Mouse (Mus musculus): Measurements from ENCODE around the gene Lst1. TPM values are rescaled to one million over a fixed set of nuclear protein-coding genes. Genes with fewer than 3 reads are reported as not detected.

Gene Lst1
- polyA plus RNA-seq, 1 experiment from 2014 or later, result 26.9 TPM

DNA sequence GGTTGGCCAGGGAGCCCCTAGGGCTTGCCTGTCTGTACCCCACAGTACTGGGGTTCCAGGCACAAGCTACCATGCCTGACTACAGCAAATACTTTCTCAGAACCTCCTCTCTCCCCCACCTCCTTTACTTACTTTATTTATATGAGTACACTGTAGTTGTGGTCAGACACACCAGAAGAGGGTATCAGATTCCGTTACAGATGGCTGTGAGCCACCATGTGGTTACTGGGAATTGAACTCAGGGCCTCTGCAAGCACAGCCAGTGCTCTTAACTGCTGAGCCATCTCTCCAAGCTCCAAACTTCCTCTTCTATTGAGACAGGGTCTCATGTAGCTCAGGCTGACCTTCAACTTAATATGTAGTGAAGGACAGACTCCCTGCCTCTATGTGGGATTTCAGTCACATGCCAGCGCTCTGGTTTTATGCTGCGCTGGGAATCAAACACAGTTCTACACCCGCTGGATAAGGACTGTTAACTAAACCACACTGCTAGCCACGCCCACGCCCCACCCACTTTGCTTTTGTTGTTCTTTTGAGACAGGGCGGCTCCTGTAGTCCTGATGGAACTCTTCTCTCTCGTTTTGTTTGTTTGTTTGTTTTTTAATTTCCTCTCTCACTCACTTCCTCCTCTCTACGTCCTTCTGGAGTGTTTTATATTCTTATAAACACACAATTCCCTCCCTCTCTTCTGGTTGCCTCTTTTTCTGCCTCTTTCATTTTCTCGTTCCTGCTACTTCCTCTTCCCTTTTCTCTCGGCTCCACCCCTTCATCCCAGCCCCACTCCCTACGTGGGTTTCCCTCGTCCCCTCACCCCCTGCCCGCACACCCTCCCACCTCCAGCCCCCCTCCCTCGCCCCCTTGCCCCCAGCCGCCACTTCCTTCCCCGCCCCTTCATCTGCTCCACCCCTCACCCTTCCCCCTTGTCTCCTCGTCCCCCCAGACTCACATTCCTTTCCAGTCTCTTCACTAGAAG, 2.3 kb downstream of the Lst1 start:
- WGBS, result 3% methylated on average over 18 of the region's 18 CpGs
- peak overlapping the region; percentile 11 for H3K9ac ChIP-seq (ENCODE audit: low read depth, low read length)
- peaks cover 9% of the 10 kb centered on the region; the same call in 1 of the 2 replicates for H3K4me1 ChIP-seq (ENCODE audit: control insufficient read depth, insufficient read depth, low read length)
- peak overlapping the region; percentile 35 for H3K4me3 ChIP-seq (ENCODE audit: low read depth, low read length)
- H3K36me3 ChIP-seq (ENCODE audit: control insufficient read depth, insufficient read depth, low read length), result no peaks in the 10 kb centered on the region
- H3K9me3 ChIP-seq (ENCODE audit: control insufficient read depth, low read length), result no peaks in the 10 kb centered on the region
- peak overlapping the region; percentile 22 for H3K27ac ChIP-seq (replicated peaks; ENCODE audit: low read depth, low read length)
- ATAC-seq (ENCODE audit: low read depth) (peak; percentile 79), DNase-seq (ENCODE audit: low spot score) (peak; percentile 81)
- no peaks in the 10 kb centered on the region for H3K27me3 ChIP-seq (replicated peaks; ENCODE audit: control insufficient read depth, insufficient read depth, low read length)
- peak overlapping the region; percentile 52 for H3K4me2 ChIP-seq (ENCODE audit: low read depth, low read length)

DNA sequence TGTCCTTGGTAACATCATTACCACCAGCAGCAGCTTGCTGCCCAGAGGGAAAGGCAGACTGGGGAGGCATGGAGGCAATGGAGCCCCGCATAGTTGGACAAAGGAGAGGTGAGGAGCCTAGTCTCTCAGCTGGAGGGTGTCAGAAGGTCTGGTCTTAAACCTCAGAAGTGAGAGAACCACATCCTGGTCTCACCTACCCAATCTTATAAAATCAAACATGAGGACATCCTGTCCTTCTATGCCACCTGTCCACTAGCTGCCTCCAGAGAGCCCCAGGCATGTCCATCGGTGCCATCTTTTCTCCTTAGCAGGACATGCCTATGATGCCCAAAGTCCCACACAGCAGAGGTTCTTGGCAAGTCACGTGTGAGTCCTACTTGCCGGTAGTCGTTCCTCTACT, 8.1 kb downstream of the Lst1 start:
- H3K36me3 ChIP-seq (ENCODE audit: control insufficient read depth, insufficient read depth, low read length), result no peaks in the 10 kb centered on the region
- H3K4me2 ChIP-seq (ENCODE audit: low read depth, low read length), result no peak overlapping the region
- DNase-seq (ENCODE audit: low spot score) (no peak), ATAC-seq (ENCODE audit: low read depth) (no peak)
- no peaks in the 10 kb centered on the region for H3K27me3 ChIP-seq (replicated peaks; ENCODE audit: control insufficient read depth, insufficient read depth, low read length)
- no peak overlapping the region for H3K9ac ChIP-seq (ENCODE audit: low read depth, low read length)
- no peak overlapping the region for H3K27ac ChIP-seq (replicated peaks; ENCODE audit: low read depth, low read length)
- H3K4me1 ChIP-seq (ENCODE audit: control insufficient read depth, insufficient read depth, low read length), result no peaks in the 10 kb centered on the region
- WGBS, result 95% methylated on average over 5 of the region's 5 CpGs
- H3K9me3 ChIP-seq (ENCODE audit: control insufficient read depth, low read length), result no peaks in the 10 kb centered on the region
- H3K4me3 ChIP-seq (ENCODE audit: low read depth, low read length), result no peak overlapping the region

DNA sequence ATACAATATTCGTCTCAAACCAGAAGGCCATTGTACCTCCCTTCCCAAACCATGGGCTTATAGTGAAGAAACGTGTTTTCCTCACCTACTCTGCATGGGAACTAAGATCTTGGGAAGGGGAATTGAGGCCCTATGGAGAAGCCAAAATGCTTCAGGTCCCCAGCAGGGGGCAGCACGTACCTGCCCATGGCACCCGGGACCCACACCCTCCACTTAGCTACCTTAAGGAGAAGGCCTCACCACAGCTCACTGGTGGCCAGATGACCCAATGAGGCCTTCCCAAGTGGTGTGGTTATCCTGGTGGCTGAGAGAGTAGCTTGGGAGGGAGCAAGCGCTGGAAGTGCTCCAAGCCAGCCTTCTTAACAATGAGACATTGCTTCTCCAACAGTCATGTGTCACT, 9.7 kb downstream of the Lst1 start:
- 18% methylated on average over 5 of the region's 5 CpGs for WGBS

DNA sequence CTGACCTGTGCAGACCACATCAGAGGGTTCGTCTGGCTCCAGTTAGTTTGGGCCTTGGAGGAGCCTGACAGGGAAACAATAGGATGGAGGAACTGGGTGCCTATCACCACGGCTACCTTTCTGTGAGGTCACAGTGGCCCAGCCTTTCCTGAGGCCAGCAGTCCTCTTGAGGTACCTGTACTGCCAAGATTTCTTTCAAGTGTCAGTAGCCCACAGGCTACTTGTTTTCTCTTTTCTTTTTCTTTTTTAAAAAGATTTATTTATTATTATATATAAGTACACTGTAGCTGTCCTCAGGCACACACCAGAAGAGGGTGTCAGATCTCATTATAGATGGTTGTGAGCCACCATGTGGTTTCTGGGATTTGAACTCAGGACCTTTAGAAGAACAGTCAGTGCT, 12.3 kb downstream of the Lst1 start, which contains the start of gene Aif1:
TSS of gene Aif1 (minus strand) at position 101 of the 400 bp plus-strand sequence.
- Histone ChIP-seq H3K27ac (replicated peaks; ENCODE audit: low read depth, low read length) (no peak within 1 kb of the TSS), H3K9me3 (ENCODE audit: control insufficient read depth, low read length) (no peaks in the 10 kb centered on the region), H3K27me3 (replicated peaks; ENCODE audit: control insufficient read depth, insufficient read depth, low read length) (no peaks in the 10 kb centered on the region), H3K9ac (ENCODE audit: low read depth, low read length) (peak within 1 kb of the TSS; percentile 30; the same call in 1 of the 2 replicates), H3K4me2 (ENCODE audit: low read depth, low read length) (no peak within 1 kb of the TSS), H3K36me3 (ENCODE audit: control insufficient read depth, insufficient read depth, low read length) (no peaks in the 10 kb centered on the region), H3K4me1 (ENCODE audit: control insufficient read depth, insufficient read depth, low read length) (peaks cover 6% of the 10 kb centered on the region; the same call in 1 of the 2 replicates), H3K4me3 (ENCODE audit: low read depth, low read length) (no peak within 1 kb of the TSS)
- ATAC-seq (ENCODE audit: low read depth) (no peak), DNase-seq (ENCODE audit: low spot score) (no peak)
- 41% methylated on average over 2 of the region's 2 CpGs for WGBS

More for the DNA sequence above, 9.7 kb downstream of the Lst1 start:
- H3K4me1 ChIP-seq (ENCODE audit: control insufficient read depth, insufficient read depth, low read length), result peaks cover 4% of the 10 kb centered on the region; the same call in 1 of the 2 replicates
- DNase-seq (ENCODE audit: low spot score), result peak; percentile 74
- H3K9ac ChIP-seq (ENCODE audit: low read depth, low read length), result no peak overlapping the region
- H3K36me3 ChIP-seq (ENCODE audit: control insufficient read depth, insufficient read depth, low read length), result no peaks in the 10 kb centered on the region
- no peak overlapping the region for H3K4me2 ChIP-seq (ENCODE audit: low read depth, low read length)
- ATAC-seq (ENCODE audit: low read depth), result peak; percentile 82
- no peaks in the 10 kb centered on the region for H3K27me3 ChIP-seq (replicated peaks; ENCODE audit: control insufficient read depth, insufficient read depth, low read length)
- H3K9me3 ChIP-seq (ENCODE audit: control insufficient read depth, low read length), result no peaks in the 10 kb centered on the region
- H3K27ac ChIP-seq (replicated peaks; ENCODE audit: low read depth, low read length), result no peak overlapping the region
- H3K4me3 ChIP-seq (ENCODE audit: low read depth, low read length), result no peak overlapping the region

DNA sequence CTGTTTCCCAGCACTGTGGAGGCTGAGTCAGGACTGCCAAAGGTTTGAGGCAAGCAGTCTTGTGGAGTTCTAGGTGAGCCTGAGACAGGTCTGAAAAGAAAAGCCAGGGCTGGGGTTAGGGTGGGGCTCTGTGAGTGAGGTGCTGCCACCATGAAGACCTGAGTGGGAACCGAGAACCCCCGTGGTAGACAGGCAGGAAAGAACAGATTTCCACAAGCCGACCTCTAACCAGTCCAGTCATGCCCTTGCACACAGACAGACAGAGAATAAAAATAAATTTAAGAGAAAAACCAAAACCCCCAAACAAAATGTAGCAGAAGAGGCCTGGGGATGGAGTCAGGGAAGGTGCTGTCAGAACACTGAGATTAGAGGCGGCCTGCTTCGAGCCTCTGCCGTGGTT, 12.9 kb downstream of the Lst1 start:
- Histone ChIP-seq H3K27ac (replicated peaks; ENCODE audit: low read depth, low read length) (no peak overlapping the region), H3K36me3 (ENCODE audit: control insufficient read depth, insufficient read depth, low read length) (no peaks in the 10 kb centered on the region), H3K4me2 (ENCODE audit: low read depth, low read length) (no peak overlapping the region), H3K4me3 (ENCODE audit: low read depth, low read length) (no peak overlapping the region), H3K27me3 (replicated peaks; ENCODE audit: control insufficient read depth, insufficient read depth, low read length) (no peaks in the 10 kb centered on the region), H3K4me1 (ENCODE audit: control insufficient read depth, insufficient read depth, low read length) (peaks cover 6% of the 10 kb centered on the region; the same call in 1 of the 2 replicates), H3K9me3 (ENCODE audit: control insufficient read depth, low read length) (no peaks in the 10 kb centered on the region), H3K9ac (ENCODE audit: low read depth, low read length) (peak overlapping the region; percentile 30; the same call in 1 of the 2 replicates)
- DNase-seq (ENCODE audit: low spot score) (no peak), ATAC-seq (ENCODE audit: low read depth) (no peak)
- WGBS, result 67% methylated on average over 6 of the region's 6 CpGs

DNA sequence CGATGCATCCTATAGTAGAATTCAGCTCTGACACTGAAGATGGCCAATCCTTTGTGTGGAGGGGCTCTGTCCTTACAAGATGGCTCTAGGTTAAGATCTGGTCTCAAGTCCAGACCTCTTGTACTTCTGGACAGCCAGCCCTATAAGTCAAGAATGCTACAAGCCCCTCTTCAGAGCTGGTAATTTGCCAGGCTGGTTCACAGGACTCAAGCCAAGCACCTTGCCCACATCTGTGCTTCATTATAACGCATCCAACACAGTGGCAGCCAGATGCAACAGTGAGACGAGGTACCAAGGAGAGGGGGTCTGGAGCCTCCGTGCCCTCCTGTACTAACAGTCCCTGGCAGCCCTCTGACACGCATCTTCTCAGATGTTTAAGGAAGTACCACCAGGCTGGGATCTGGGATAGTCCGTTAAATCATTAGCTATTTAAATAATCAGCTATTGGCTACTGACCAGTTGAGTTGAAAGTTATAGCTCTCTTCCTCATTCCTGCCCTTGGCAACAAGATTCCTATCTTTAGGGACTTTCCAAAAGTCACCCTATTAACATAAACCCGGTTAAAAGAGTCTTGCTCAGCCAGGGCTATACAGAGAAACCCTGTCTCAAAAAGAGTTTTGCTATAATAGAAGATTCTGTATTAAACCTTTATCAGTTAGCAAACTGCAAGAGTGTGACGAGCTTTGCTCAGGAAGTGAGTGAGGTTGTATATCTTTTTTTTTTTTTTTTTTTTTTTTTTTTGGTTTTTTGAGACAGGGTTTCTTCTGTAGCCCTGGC, 13.8 kb downstream of the Lst1 start:
- H3K4me2 ChIP-seq (ENCODE audit: low read depth, low read length), result no peak overlapping the region
- ATAC-seq (ENCODE audit: low read depth) (no peak), DNase-seq (ENCODE audit: low spot score) (no peak)
- no peak overlapping the region for H3K4me3 ChIP-seq (ENCODE audit: low read depth, low read length)
- WGBS, result 58% methylated on average over 8 of the region's 8 CpGs
- no peak overlapping the region for H3K27ac ChIP-seq (replicated peaks; ENCODE audit: low read depth, low read length)
- no peaks in the 10 kb centered on the region for H3K27me3 ChIP-seq (replicated peaks; ENCODE audit: control insufficient read depth, insufficient read depth, low read length)
- no peaks in the 10 kb centered on the region for H3K9me3 ChIP-seq (ENCODE audit: control insufficient read depth, low read length)
- H3K9ac ChIP-seq (ENCODE audit: low read depth, low read length), result no peak overlapping the region
- H3K4me1 ChIP-seq (ENCODE audit: control insufficient read depth, insufficient read depth, low read length), result peaks cover 6% of the 10 kb centered on the region; the same call in 1 of the 2 replicates
- no peaks in the 10 kb centered on the region for H3K36me3 ChIP-seq (ENCODE audit: control insufficient read depth, insufficient read depth, low read length)

DNA sequence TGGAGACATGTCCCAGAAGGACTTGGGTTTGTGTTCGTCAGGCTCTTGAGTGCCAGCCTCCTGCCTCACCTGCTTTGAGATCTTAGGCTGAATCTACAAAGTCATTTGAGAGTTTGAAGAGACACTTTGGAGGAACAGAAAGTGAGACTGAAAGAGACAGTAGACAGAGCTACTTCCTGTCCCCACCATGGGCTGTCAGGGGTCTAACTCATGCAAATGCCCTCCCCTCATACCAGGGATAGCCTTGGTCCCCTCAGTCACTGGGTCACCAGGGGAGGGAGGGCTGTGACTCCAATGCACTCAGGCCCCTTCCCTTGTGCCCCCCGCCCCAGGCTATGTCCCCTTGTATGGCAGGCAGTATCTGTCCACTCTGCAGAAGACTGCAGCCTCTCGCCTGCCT, 14.9 kb downstream of the Lst1 start:
- H3K36me3 ChIP-seq (ENCODE audit: control insufficient read depth, insufficient read depth, low read length), result no peaks in the 10 kb centered on the region
- no peak overlapping the region for H3K4me2 ChIP-seq (ENCODE audit: low read depth, low read length)
- no peak overlapping the region for H3K4me3 ChIP-seq (ENCODE audit: low read depth, low read length)
- peak overlapping the region; percentile 19; the same call in 1 of the 2 replicates for H3K9ac ChIP-seq (ENCODE audit: low read depth, low read length)
- 57% methylated on average over 3 of the region's 3 CpGs for WGBS
- no peaks in the 10 kb centered on the region for H3K9me3 ChIP-seq (ENCODE audit: control insufficient read depth, low read length)
- no peak for DNase-seq (ENCODE audit: low spot score)
- no peak for ATAC-seq (ENCODE audit: low read depth)
- no peak overlapping the region; the same call in 1 of the 2 replicates for H3K27ac ChIP-seq (replicated peaks; ENCODE audit: low read depth, low read length)
- peaks cover 6% of the 10 kb centered on the region; the same call in 1 of the 2 replicates for H3K4me1 ChIP-seq (ENCODE audit: control insufficient read depth, insufficient read depth, low read length)
- no peaks in the 10 kb centered on the region for H3K27me3 ChIP-seq (replicated peaks; ENCODE audit: control insufficient read depth, insufficient read depth, low read length)

DNA sequence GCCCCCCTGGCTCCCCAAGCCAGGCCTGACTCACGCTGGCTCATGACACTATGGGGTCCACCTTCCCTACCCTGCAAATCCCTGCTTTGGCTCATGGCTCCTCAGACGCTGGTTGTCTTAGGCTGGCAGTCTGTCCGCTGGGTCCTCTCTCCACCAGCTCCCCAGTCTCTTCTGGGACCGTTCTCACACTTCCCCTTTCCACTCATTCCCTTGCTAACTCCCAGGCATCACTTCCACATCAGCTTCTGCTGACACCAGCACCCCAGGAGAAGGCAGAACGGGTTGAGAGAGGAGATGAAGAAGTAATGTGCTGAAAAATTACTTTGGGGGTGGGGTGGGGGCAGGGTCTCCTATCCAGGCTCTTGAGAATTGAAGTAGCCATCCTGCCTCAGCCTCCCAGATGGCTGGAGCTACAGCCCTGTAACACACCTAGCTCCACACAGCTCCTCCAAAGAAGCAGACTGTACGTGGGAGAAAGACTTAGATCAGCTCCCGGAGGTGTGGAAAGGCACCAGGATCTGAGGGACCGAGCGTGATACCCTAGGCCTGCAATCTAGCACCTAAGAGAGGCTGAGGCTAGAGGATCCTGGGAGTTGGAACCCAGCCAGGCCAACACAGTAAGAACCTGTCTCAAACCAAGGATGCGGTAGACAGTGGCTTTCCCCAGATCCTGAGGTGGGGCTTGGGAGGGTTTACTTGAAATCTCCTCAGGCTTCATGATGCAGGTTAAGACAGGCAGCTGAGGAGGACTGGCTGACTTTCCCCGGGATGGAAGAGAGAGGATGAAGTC, 15.6 kb downstream of the Lst1 start:
- peak; percentile 45 for ATAC-seq (ENCODE audit: low read depth)
- Histone ChIP-seq H3K4me1 (ENCODE audit: control insufficient read depth, insufficient read depth, low read length) (peaks cover 6% of the 10 kb centered on the region; the same call in 1 of the 2 replicates), H3K27ac (replicated peaks; ENCODE audit: low read depth, low read length) (no peak overlapping the region)

More for the DNA sequence above, 15.6 kb downstream of the Lst1 start:
- Histone ChIP-seq H3K9ac (ENCODE audit: low read depth, low read length) (no peak overlapping the region), H3K36me3 (ENCODE audit: control insufficient read depth, insufficient read depth, low read length) (no peaks in the 10 kb centered on the region), H3K27me3 (replicated peaks; ENCODE audit: control insufficient read depth, insufficient read depth, low read length) (no peaks in the 10 kb centered on the region), H3K4me3 (ENCODE audit: low read depth, low read length) (no peak overlapping the region), H3K4me2 (ENCODE audit: low read depth, low read length) (no peak overlapping the region), H3K9me3 (ENCODE audit: control insufficient read depth, low read length) (no peaks in the 10 kb centered on the region)
- DNase-seq (ENCODE audit: low spot score), result peak; percentile 71
- 62% methylated on average over 11 of the region's 11 CpGs for WGBS
